Mouse (Mus musculus) neural tube, postnatal 0 days (tissue): Measurements from ENCODE around the gene Reg3b. TPM values are rescaled to one million over a fixed set of nuclear protein-coding genes. Genes with fewer than 3 reads are reported as not detected.

Source experiments
- polyA plus RNA-seq: library from polyadenylated mRNA; unstranded; fragments of >200 nt; fragmentation: Nextera tagmentation; extraction: Ambion mirVana; gene quantifications from 2 replicates; pipeline ENCODE4 v1.2.1, GENCODE M21; 2015

The Reg3b gene
- 12.8 and 24.0 TPM in 2 replicates for polyA plus RNA-seq

GRCm38 (mm10) chr6:78370357-78370756 lies at the start of gene Reg3b:
Gene Reg3b (plus strand): TSS chr6:78370657.

GRCm38 (mm10) chr6:78378765-78379164 lies 8.3 kb downstream of the Reg3b start, which contains the start of gene Reg3d:
Gene Reg3d (minus strand): TSS chr6:78378865.

GRCm38 (mm10) chr6:78380409-78380808 lies 10.0 kb downstream of the Reg3b start, which contains the start of gene Reg3a:
Gene Reg3a (plus strand): TSS chr6:78380709.

GRCm38 (mm10) chr6:78395323-78395722 lies 24.9 kb downstream of the Reg3b start, which contains the start of gene Reg2:
Gene Reg2 (plus strand): TSS chr6:78395623.

GRCm38 (mm10) chr6:78422411-78422810 lies 52.0 kb downstream of the Reg3b start, which contains the start of gene Reg1:
Gene Reg1 (plus strand): TSS chr6:78422711.

Other genes starting within 250 kb of the Reg3b start
- not detected in 2 replicates for gene Reg3d, start 8.2 kb downstream of the Reg3b start, polyA plus RNA-seq
- gene Reg3a, start 10.1 kb downstream of the Reg3b start, polyA plus RNA-seq: 0.26 and 0.48 TPM in 2 replicates
- gene Reg2, start 25.0 kb downstream of the Reg3b start, polyA plus RNA-seq: not detected in 2 replicates
- gene Reg1, start 52.1 kb downstream of the Reg3b start, polyA plus RNA-seq: not detected in 2 replicates
- not detected in 2 replicates for gene Reg3g, start 98.2 kb downstream of the Reg3b start, polyA plus RNA-seq